Mouse (Mus musculus) left cerebral cortex, adult 9 months (tissue): Measurements from ENCODE around the gene St5.
A peak's percentile ranks its signal among the peaks of the same experiment; 100 is the strongest.

Experiments
- DNase-seq, 2 experiments: peaks; one replicate each; pipeline ENCODE4 v3.0.0; 2022; ENCODE audit warnings: low spot score in 2 of 2

The St5 gene

GRCm38 (mm10) chr7:109529741-109530140 lies 173.7 kb downstream of the St5 start:
- DNase-seq: no peak

- peak in 1 of 2 experiments; percentile 40 for DNase-seq
Measured at GRCm38 (mm10) chr7:109528356-109528755, 175.0 kb downstream of the St5 start.

GRCm38 (mm10) chr7:109527536-109527935 lies 175.9 kb downstream of the St5 start:
- no peak for DNase-seq

GRCm38 (mm10) chr7:109525740-109526663 lies 177.4 kb downstream of the St5 start:
- no peak for DNase-seq

- no peak for DNase-seq
Measured at GRCm38 (mm10) chr7:109524763-109525162, 178.6 kb downstream of the St5 start.

- DNase-seq: no peak
Measured at GRCm38 (mm10) chr7:109524442-109524744, 179.0 kb downstream of the St5 start.

- DNase-seq: no peak
Measured at GRCm38 (mm10) chr7:109523741-109524441, 179.5 kb downstream of the St5 start.

GRCm38 (mm10) chr7:109523304-109523703 lies 180.1 kb downstream of the St5 start:
- DNase-seq: no peak

- DNase-seq: no peak
Measured at GRCm38 (mm10) chr7:109522084-109522483, 181.3 kb downstream of the St5 start.

GRCm38 (mm10) chr7:109519936-109520335 lies 183.5 kb downstream of the St5 start:
- DNase-seq: no peak

GRCm38 (mm10) chr7:109518838-109519696 lies 184.3 kb downstream of the St5 start, which contains the start of gene Rpl27a:
Gene Rpl27a, plus strand, starts transcription at chr7:109519147.
- peak; percentile 96 to 98 for DNase-seq

- no peak for DNase-seq
Measured at GRCm38 (mm10) chr7:109518036-109518681, 185.2 kb downstream of the St5 start.

- no peak for DNase-seq
Measured at GRCm38 (mm10) chr7:109516500-109516899, 186.9 kb downstream of the St5 start.

GRCm38 (mm10) chr7:109511838-109512237 lies 191.6 kb downstream of the St5 start:
- no peak for DNase-seq

- no peak for DNase-seq
Measured at GRCm38 (mm10) chr7:109510799-109511198, 192.6 kb downstream of the St5 start.

- DNase-seq: no peak
Measured at GRCm38 (mm10) chr7:109508034-109508433, 195.4 kb downstream of the St5 start, which contains the start of gene Trim66. Gene Trim66, minus strand, starts transcription at chr7:109508134.

- DNase-seq: no peak
Measured at GRCm38 (mm10) chr7:109507572-109507971, 195.8 kb downstream of the St5 start.

- no peak for DNase-seq
Measured at GRCm38 (mm10) chr7:109507119-109507518, 196.3 kb downstream of the St5 start.

- DNase-seq: no peak
Measured at GRCm38 (mm10) chr7:109497507-109497906, 205.9 kb downstream of the St5 start.

GRCm38 (mm10) chr7:109493319-109494316 lies 209.8 kb downstream of the St5 start:
- DNase-seq: peak in 1 of 2 experiments; percentile 70
